Mouse (Mus musculus) thymus, postnatal 4 days (tissue): ENCODE data around the gene Ehmt2.
A peak's percentile ranks its signal among the peaks of the same experiment; 100 is the strongest.
"Not testable (repeated sequence)": the region's sequence is repeated elsewhere in the genome, so short reads cannot be mapped to it uniquely, and the experiment has no call there.

Source experiments
- DNase-seq: peaks from one replicate; pipeline ENCODE4 v3.0.0; 2021

The Ehmt2 gene

GRCm38 (mm10) chr17:34893072-34893824 is 5.0 kb upstream of the Ehmt2 start:
- DNase-seq, result no peak

- DNase-seq, result peak; percentile 97
Measured at GRCm38 (mm10) chr17:34894074-34894597, 4.1 kb upstream of the Ehmt2 start.

- DNase-seq, result peak; percentile 40
Measured at GRCm38 (mm10) chr17:34894801-34895530, 3.3 kb upstream of the Ehmt2 start.

- DNase-seq, result peak; percentile 32
Measured at GRCm38 (mm10) chr17:34895724-34896123, 2.5 kb upstream of the Ehmt2 start.

- peak; percentile 53 for DNase-seq
Measured at GRCm38 (mm10) chr17:34896366-34896765, 1.9 kb upstream of the Ehmt2 start.

GRCm38 (mm10) chr17:34897373-34898159 is 703 bp upstream of the Ehmt2 start:
- DNase-seq, result no peak

- DNase-seq, result peak; percentile 71
Measured at GRCm38 (mm10) chr17:34898706-34899052, 410 bp downstream of the Ehmt2 start.

- DNase-seq, result peak; percentile 70
Measured at GRCm38 (mm10) chr17:34899053-34899889, 1.0 kb downstream of the Ehmt2 start.

GRCm38 (mm10) chr17:34899890-34900243 is 1.6 kb downstream of the Ehmt2 start:
- DNase-seq, result no peak

- DNase-seq, result not testable (repeated sequence)
Measured at GRCm38 (mm10) chr17:34900826-34901225, 2.6 kb downstream of the Ehmt2 start.

GRCm38 (mm10) chr17:34901948-34902347 is 3.7 kb downstream of the Ehmt2 start:
- DNase-seq, result not testable (repeated sequence)

- DNase-seq, result no peak
Measured at GRCm38 (mm10) chr17:34902895-34903294, 4.6 kb downstream of the Ehmt2 start.

GRCm38 (mm10) chr17:34910982-34911381 is 12.7 kb downstream of the Ehmt2 start:
- DNase-seq, result no peak

GRCm38 (mm10) chr17:34911945-34912351 is 13.7 kb downstream of the Ehmt2 start:
- peak; percentile 95 for DNase-seq

- no peak for DNase-seq
Measured at GRCm38 (mm10) chr17:34913930-34914665, 15.8 kb downstream of the Ehmt2 start, which contains the start of gene Slc44a4. Gene Slc44a4 (plus strand): TSS chr17:34914466.

GRCm38 (mm10) chr17:34915410-34915831 is 17.2 kb downstream of the Ehmt2 start:
- no peak for DNase-seq

GRCm38 (mm10) chr17:34916316-34916715 is 18.0 kb downstream of the Ehmt2 start:
- no peak for DNase-seq

GRCm38 (mm10) chr17:34917188-34917587 is 18.9 kb downstream of the Ehmt2 start:
- no peak for DNase-seq

GRCm38 (mm10) chr17:34922939-34923338 is 24.7 kb downstream of the Ehmt2 start:
- peak; percentile 68 for DNase-seq

GRCm38 (mm10) chr17:34924258-34924657 is 26.0 kb downstream of the Ehmt2 start:
- no peak for DNase-seq

GRCm38 (mm10) chr17:34927306-34928019 is 29.2 kb downstream of the Ehmt2 start:
- no peak for DNase-seq
